Mouse (Mus musculus): ENCODE results near the gene Olfr213. TPM values are rescaled to one million over a fixed set of nuclear protein-coding genes. Genes with fewer than 3 reads are reported as not detected.

Gene Olfr213
- polyA plus RNA-seq, 1 experiment from 2014 or later, result not detected

DNA sequence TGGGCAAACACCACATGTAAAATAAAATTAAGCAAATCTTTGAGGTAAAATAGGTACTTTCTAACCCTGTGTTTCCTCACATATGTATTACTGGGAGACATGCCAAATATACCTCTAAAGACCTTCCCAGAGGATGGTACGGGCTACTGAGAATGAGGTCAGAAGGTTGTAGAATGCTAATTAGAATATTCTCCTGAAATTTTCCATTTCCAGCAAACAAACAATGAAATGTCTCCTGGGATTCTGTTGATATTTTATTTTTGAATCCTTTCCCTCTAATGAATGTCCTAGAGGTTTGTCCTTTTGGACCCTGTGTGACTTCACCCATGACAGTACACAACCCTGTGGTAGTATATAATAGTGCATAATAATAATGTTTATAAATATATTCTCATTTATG lies 15.7 kb downstream of the Olfr213 start, which contains the start of gene Olfr214:
TSS of gene Olfr214 (plus strand) at position 301 of the 400 bp plus-strand sequence.
- Histone ChIP-seq H3K36me3 (ENCODE audit: control insufficient read depth, insufficient read depth, low read length) (no peaks in the 10 kb centered on the region), H3K27me3 (ENCODE audit: control insufficient read depth, insufficient read depth, low read length) (no peaks in the 10 kb centered on the region), H3K9ac (ENCODE audit: low read length) (no peak within 1 kb of the TSS), H3K4me1 (ENCODE audit: control insufficient read depth in 2 of 2, insufficient read depth in 2 of 2, low read length in 2 of 2) (no peaks in the 10 kb centered on the region), H3K4me3 (ENCODE audit: control insufficient read depth in 1 of 2, insufficient read depth in 1 of 2, low read depth in 1 of 2, low read length in 2 of 2) (no peak within 1 kb of the TSS), H3K27ac (replicated peaks in 1 of 2; ENCODE audit: control insufficient read depth in 1 of 2, insufficient read depth in 1 of 2, low read depth in 2 of 2, low read length in 2 of 2) (no peak within 1 kb of the TSS), H3K4me2 (ENCODE audit: low read length) (no peak within 1 kb of the TSS), H3K9me3 (ENCODE audit: control insufficient read depth, low read length) (no peaks in the 10 kb centered on the region)
- whole genome bisulfite sequencing, result 72% methylated on average over 1 of the region's 1 CpGs
- no peak for ATAC-seq (ENCODE audit: insufficient number of reproducible peaks, insufficient read depth, low FRiP score, low read depth)

DNA sequence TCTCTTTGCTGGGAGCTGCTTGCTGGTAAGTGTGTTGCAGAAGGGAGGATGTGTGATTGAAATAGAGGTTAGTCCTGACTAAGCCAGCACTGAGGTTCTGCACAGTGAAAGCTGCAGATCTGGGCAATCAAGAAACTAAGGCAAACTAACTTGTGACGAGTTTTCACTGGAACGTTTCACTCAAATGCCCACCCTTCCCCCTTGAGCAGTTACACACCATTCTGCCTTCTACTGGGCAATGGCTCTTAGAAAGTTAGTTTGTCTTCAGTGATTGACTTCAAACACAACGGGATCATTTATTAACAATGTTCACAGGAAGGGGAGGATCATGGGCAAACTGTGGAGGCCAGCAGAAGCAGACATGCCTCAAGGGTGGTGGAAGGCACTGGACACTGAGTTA lies 16.7 kb downstream of the Olfr213 start:
- Histone ChIP-seq H3K36me3 (ENCODE audit: control insufficient read depth, insufficient read depth, low read length) (no peaks in the 10 kb centered on the region), H3K9me3 (ENCODE audit: control insufficient read depth, low read length) (no peaks in the 10 kb centered on the region), H3K9ac (ENCODE audit: low read length) (no peak overlapping the region), H3K27ac (replicated peaks in 1 of 2; ENCODE audit: control insufficient read depth in 1 of 2, insufficient read depth in 1 of 2, low read depth in 2 of 2, low read length in 2 of 2) (no peak overlapping the region), H3K27me3 (ENCODE audit: control insufficient read depth, insufficient read depth, low read length) (no peaks in the 10 kb centered on the region), H3K4me3 (ENCODE audit: control insufficient read depth in 1 of 2, insufficient read depth in 1 of 2, low read depth in 1 of 2, low read length in 2 of 2) (no peak overlapping the region), H3K4me2 (ENCODE audit: low read length) (no peak overlapping the region), H3K4me1 (ENCODE audit: control insufficient read depth in 2 of 2, insufficient read depth in 2 of 2, low read length in 2 of 2) (no peaks in the 10 kb centered on the region)
- ATAC-seq (ENCODE audit: insufficient number of reproducible peaks, insufficient read depth, low FRiP score, low read depth), result no peak
- WGBS, result 61% methylated on average over 3 of the region's 3 CpGs

DNA sequence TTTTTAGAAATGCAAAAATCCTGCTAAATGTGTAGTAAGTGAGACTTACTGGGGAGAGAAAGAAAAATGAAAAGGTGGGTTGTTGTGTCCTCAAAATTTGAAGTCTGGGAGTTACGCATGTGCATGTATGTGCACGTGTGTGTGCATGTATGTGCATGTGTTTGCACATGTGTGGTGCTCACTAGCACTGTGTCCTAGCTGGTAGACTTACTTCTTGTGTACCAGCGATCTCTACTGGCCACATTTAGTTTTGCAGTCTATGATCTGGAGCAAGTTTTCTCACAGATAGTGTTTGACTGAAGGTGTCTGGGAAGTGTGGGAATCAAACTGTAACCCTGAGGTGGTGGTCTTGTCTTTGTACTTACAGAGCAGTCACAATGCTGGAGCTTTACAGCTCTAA lies 31.6 kb downstream of the Olfr213 start:
- H3K36me3 ChIP-seq (ENCODE audit: control insufficient read depth, insufficient read depth, low read length), result no peaks in the 10 kb centered on the region
- no peak for ATAC-seq (ENCODE audit: insufficient number of reproducible peaks, insufficient read depth, low FRiP score, low read depth)
- WGBS, result 27% methylated on average over 3 of the region's 3 CpGs

DNA sequence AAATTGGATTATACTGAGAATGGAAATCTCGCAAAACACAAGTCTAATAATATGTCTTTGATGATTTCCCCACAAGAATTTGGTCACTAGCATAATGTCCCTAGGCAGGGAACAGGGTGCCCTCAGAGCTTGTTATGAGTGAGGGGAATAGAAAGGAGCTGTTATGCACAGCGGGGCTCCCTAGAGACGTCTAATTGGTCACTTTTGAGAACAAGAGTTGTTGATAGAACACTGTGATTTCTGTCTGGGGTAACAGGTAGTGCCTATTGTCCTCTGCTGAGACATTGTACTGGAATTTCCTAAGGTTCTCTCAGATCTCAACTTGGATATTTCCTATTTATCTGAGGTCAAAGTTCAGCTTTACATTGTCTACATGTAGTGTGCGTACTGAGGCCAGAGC lies 45.8 kb downstream of the Olfr213 start, which contains the start of gene Olfr215:
TSS of gene Olfr215 (minus strand) at position 101 of the 400 bp plus-strand sequence.
- H3K27me3 ChIP-seq (ENCODE audit: control insufficient read depth, insufficient read depth, low read length), result no peaks in the 10 kb centered on the region
- ATAC-seq (ENCODE audit: insufficient number of reproducible peaks, insufficient read depth, low FRiP score, low read depth), result no peak

More for the DNA sequence above, 31.6 kb downstream of the Olfr213 start:
- H3K4me3 ChIP-seq (ENCODE audit: control insufficient read depth in 1 of 2, insufficient read depth in 1 of 2, low read depth in 1 of 2, low read length in 2 of 2), result no peak overlapping the region
- H3K9me3 ChIP-seq (ENCODE audit: control insufficient read depth, low read length), result no peaks in the 10 kb centered on the region
- H3K4me1 ChIP-seq (ENCODE audit: control insufficient read depth in 2 of 2, insufficient read depth in 2 of 2, low read length in 2 of 2), result no peaks in the 10 kb centered on the region
- no peaks in the 10 kb centered on the region for H3K27me3 ChIP-seq (ENCODE audit: control insufficient read depth, insufficient read depth, low read length)
- H3K9ac ChIP-seq (ENCODE audit: low read length), result no peak overlapping the region
- no peak overlapping the region for H3K4me2 ChIP-seq (ENCODE audit: low read length)
- no peak overlapping the region for H3K27ac ChIP-seq (replicated peaks in 1 of 2; ENCODE audit: control insufficient read depth in 1 of 2, insufficient read depth in 1 of 2, low read depth in 2 of 2, low read length in 2 of 2)

More for the DNA sequence above, 45.8 kb downstream of the Olfr213 start, which contains the start of gene Olfr215:
- no peak within 1 kb of the TSS for H3K4me2 ChIP-seq (ENCODE audit: low read length)
- H3K4me1 ChIP-seq (ENCODE audit: control insufficient read depth in 2 of 2, insufficient read depth in 2 of 2, low read length in 2 of 2), result no peaks in the 10 kb centered on the region
- H3K27ac ChIP-seq (replicated peaks in 1 of 2; ENCODE audit: control insufficient read depth in 1 of 2, insufficient read depth in 1 of 2, low read depth in 2 of 2, low read length in 2 of 2), result no peak within 1 kb of the TSS
- WGBS, result 78% methylated on average over 4 of the region's 4 CpGs
- H3K9ac ChIP-seq (ENCODE audit: low read length), result no peak within 1 kb of the TSS
- no peaks in the 10 kb centered on the region for H3K36me3 ChIP-seq (ENCODE audit: control insufficient read depth, insufficient read depth, low read length)
- no peak within 1 kb of the TSS for H3K4me3 ChIP-seq (ENCODE audit: control insufficient read depth in 1 of 2, insufficient read depth in 1 of 2, low read depth in 1 of 2, low read length in 2 of 2)
- H3K9me3 ChIP-seq (ENCODE audit: control insufficient read depth, low read length), result no peaks in the 10 kb centered on the region

Other genes with a start within 250 kb of the Olfr213 start
- 22.2 and 28.6 TPM in 2 replicates for gene March8, start 200.4 kb upstream of the Olfr213 start, polyA plus RNA-seq (2014; fragmentation: Nextera tagmentation; extraction: Ambion mirVana)
- 2.3 and 2.4 TPM in 2 replicates for gene Alox5, start 77.3 kb upstream of the Olfr213 start, polyA plus RNA-seq (2014; fragmentation: Nextera tagmentation; extraction: Ambion mirVana)
- not detected in 2 replicates for gene Olfr211, start 49.4 kb upstream of the Olfr213 start, polyA plus RNA-seq (2014; fragmentation: Nextera tagmentation; extraction: Ambion mirVana)
- gene Olfr212, start 31.9 kb upstream of the Olfr213 start, polyA plus RNA-seq (2014; fragmentation: Nextera tagmentation; extraction: Ambion mirVana), result not detected in 2 replicates
- gene Gm5580, start 12.7 kb downstream of the Olfr213 start, polyA plus RNA-seq (2014; fragmentation: Nextera tagmentation; extraction: Ambion mirVana), result 0.28 and 0.32 TPM in 2 replicates
- not detected in 2 replicates for gene Olfr214, start 15.8 kb downstream of the Olfr213 start, polyA plus RNA-seq (2014; fragmentation: Nextera tagmentation; extraction: Ambion mirVana)
- gene Olfr215, start 45.7 kb downstream of the Olfr213 start, polyA plus RNA-seq (2014; fragmentation: Nextera tagmentation; extraction: Ambion mirVana), result not detected in 2 replicates
- 83.6 and 86.5 TPM in 2 replicates for gene Zfp422, start 90.5 kb downstream of the Olfr213 start, polyA plus RNA-seq (2014; fragmentation: Nextera tagmentation; extraction: Ambion mirVana)
- 40.6 and 45.7 TPM in 2 replicates for gene Depp1, start 112.2 kb downstream of the Olfr213 start, polyA plus RNA-seq (2014; fragmentation: Nextera tagmentation; extraction: Ambion mirVana)
- gene Rassf4, start 135.5 kb downstream of the Olfr213 start, polyA plus RNA-seq (2014; fragmentation: Nextera tagmentation; extraction: Ambion mirVana), result 8.0 and 9.4 TPM in 2 replicates
- gene Tmem72, start 178.5 kb downstream of the Olfr213 start, polyA plus RNA-seq (2014; fragmentation: Nextera tagmentation; extraction: Ambion mirVana), result 0.07 and 0.09 TPM in 2 replicates